Mouse (Mus musculus): Measurements from ENCODE around the gene Timm44. TPM values are rescaled to one million over a fixed set of nuclear protein-coding genes. Genes with fewer than 3 reads are reported as not detected.

Timm44 gene
- total RNA-seq, 2 experiments from 2014 or later, result 71.3 to 74.9 TPM

- intact Hi-C loops (cut with DNase I), result no loop called here
- DNase-seq, result no peak
Observed at GRCm38 (mm10) chr8:4211097-4211496, 64.6 kb downstream of the Timm44 start.

Other genes starting within 250 kb of the Timm44 start
- under 1 TPM; 0.48 to 0.49 TPM for gene Cd209f, start 170.1 kb downstream of the Timm44 start, total RNA-seq (2021)
- under 1 TPM in 1 of 2 experiments, not detected in 1; 0.33 TPM for gene Cd209g, start 141.8 kb downstream of the Timm44 start, total RNA-seq (2021)
- 10 to 100 TPM; 12.1 to 12.3 TPM for gene Evi5l, start 109.3 kb downstream of the Timm44 start, total RNA-seq (2021)
- not detected for gene Prr36, start 58.5 kb downstream of the Timm44 start, total RNA-seq (2021)
- gene Lrrc8e, start 49.1 kb downstream of the Timm44 start, total RNA-seq (2021), result under 1 TPM in 1 of 2 experiments, not detected in 1; 0.07 TPM
- gene Map2k7, start 37.2 kb downstream of the Timm44 start, total RNA-seq (2021), result 10 to 100 TPM; 75.8 to 82.8 TPM
- gene Gm49320, start 37.0 kb downstream of the Timm44 start, total RNA-seq (2021), result under 1 TPM in 1 of 2 experiments, not detected in 1; 0.20 TPM
- gene Tgfbr3l, start 27.7 kb downstream of the Timm44 start, total RNA-seq (2021), result 1 to 10 TPM; 2.5 to 3.0 TPM
- gene Snapc2, start 22.8 kb downstream of the Timm44 start, total RNA-seq (2021), result 10 to 100 TPM; 11.0 to 12.0 TPM
- gene Ctxn1, start 16.6 kb downstream of the Timm44 start, total RNA-seq (2021), result under 1 TPM; 0.42 to 0.71 TPM
- 10 to 100 TPM; 16.0 to 16.6 TPM for gene Ccl25, start 49.3 kb upstream of the Timm44 start, total RNA-seq (2021)
- 10 to 100 TPM; 39.5 to 39.7 TPM for gene Elavl1, start 49.5 kb upstream of the Timm44 start, total RNA-seq (2021)
- 1 to 10 TPM; 3.1 to 5.1 TPM for gene Cers4, start 217.1 kb upstream of the Timm44 start, total RNA-seq (2021)